In genomic region chr5:138271232-138271631, GRCm38 (mm10) we compare ENCODE assay signal across 24 mouse cellular contexts. TPM values are rescaled to one million over a fixed set of nuclear protein-coding genes. Genes with fewer than 3 reads are reported as not detected.
DNase-seq lines count a peak whose midpoint lies in the region; ATAC-seq lines count a peak whose summit lies in the region.
"Had no signal": no experiment of that assay in that cellular context is flagged by ENCODE, and none has a peak within 500 bp of the region (broad histone marks: within the 10 kb centered on the region; RNA-seq: fewer than 3 reads in every experiment).

No protein-coding gene starts in this region.

- H3K27me3 ChIP-seq in hindbrain, embryonic 13.5 days, result no peaks in the 10 kb centered on the region
- no peaks in the 10 kb centered on the region for H3K27me3 ChIP-seq in hindbrain, embryonic 16.5 days (replicated peaks; ENCODE audit: control insufficient read depth, insufficient read depth, low read length)
- H3K27me3 ChIP-seq in neural tube, embryonic 12.5 days (replicated peaks), result no peaks in the 10 kb centered on the region
- no peaks in the 10 kb centered on the region for H3K27me3 ChIP-seq in neural tube, embryonic 15.5 days (replicated peaks)
- peaks cover 63% of the 10 kb centered on the region for H3K27me3 ChIP-seq in liver, embryonic 12.5 days (replicated peaks)
- H3K27me3 ChIP-seq: embryonic facial prominence, embryonic 12.5 days; forebrain, embryonic 15.5 days had no signal

- H3K4me2 ChIP-seq in hindbrain, embryonic 13.5 days, result peak overlapping the region; percentile 34; the same call in 1 of the 2 replicates
- H3K4me2 ChIP-seq in hindbrain, embryonic 16.5 days (ENCODE audit: low read length), result no peak overlapping the region
- H3K4me2 ChIP-seq in neural tube, embryonic 12.5 days (replicated peaks), result peak overlapping the region; percentile 47; the same call in 1 of the 2 replicates
- H3K4me2 ChIP-seq in neural tube, embryonic 15.5 days, result no peak overlapping the region
- H3K4me2 ChIP-seq in liver, embryonic 12.5 days, result no peak overlapping the region
- H3K4me2 ChIP-seq: forebrain, embryonic 15.5 days had no signal

- H3K36me3 ChIP-seq in hindbrain, embryonic 13.5 days, result peaks cover 32% of the 10 kb centered on the region
- peaks cover 4% of the 10 kb centered on the region for H3K36me3 ChIP-seq in hindbrain, embryonic 16.5 days (ENCODE audit: control insufficient read depth, insufficient read depth, low read length)
- peaks cover 12% of the 10 kb centered on the region for H3K36me3 ChIP-seq in neural tube, embryonic 12.5 days
- peaks cover 17% of the 10 kb centered on the region for H3K36me3 ChIP-seq in neural tube, embryonic 15.5 days
- peaks cover 3% of the 10 kb centered on the region; the same call in 1 of the 2 replicates for H3K36me3 ChIP-seq in liver, embryonic 12.5 days
- H3K36me3 ChIP-seq: forebrain, embryonic 15.5 days had no signal

- ATAC-seq in hindbrain, embryonic 13.5 days (ENCODE audit: low FRiP score), result no peak
- ATAC-seq in hindbrain, embryonic 16.5 days, result no peak
- ATAC-seq in neural tube, embryonic 12.5 days (ENCODE audit: low FRiP score, low read depth), result no peak
- no peak for ATAC-seq in neural tube, embryonic 15.5 days (ENCODE audit: low FRiP score)
- ATAC-seq in liver, embryonic 12.5 days, result no peak
- ATAC-seq: forebrain, embryonic 15.5 days had no signal

- 57% methylated on average over 3 of the region's 3 CpGs for WGBS in hindbrain, embryonic 13.5 days
- WGBS in hindbrain, embryonic 16.5 days, result 56% methylated on average over 3 of the region's 3 CpGs
- WGBS in neural tube, embryonic 12.5 days, result 69% methylated on average over 3 of the region's 3 CpGs
- 55% methylated on average over 3 of the region's 3 CpGs for WGBS in neural tube, embryonic 15.5 days
- WGBS in liver, embryonic 12.5 days (ENCODE audit: insufficient replicate concordance), result 45% methylated on average over 3 of the region's 3 CpGs

- no peak overlapping the region for H3K4me3 ChIP-seq in hindbrain, embryonic 13.5 days
- no peak overlapping the region for H3K4me3 ChIP-seq in hindbrain, embryonic 16.5 days (ENCODE audit: low read length)
- no peak overlapping the region for H3K4me3 ChIP-seq in neural tube, embryonic 12.5 days
- no peak overlapping the region for H3K4me3 ChIP-seq in neural tube, embryonic 15.5 days (replicated peaks)
- no peak overlapping the region for H3K4me3 ChIP-seq in liver, embryonic 12.5 days
- H3K4me3 ChIP-seq: forebrain, embryonic 15.5 days had no signal

- no peak overlapping the region for H3K27ac ChIP-seq in hindbrain, embryonic 13.5 days
- H3K27ac ChIP-seq in hindbrain, embryonic 16.5 days (ENCODE audit: low read depth, low read length), result no peak overlapping the region
- H3K27ac ChIP-seq in neural tube, embryonic 12.5 days, result no peak overlapping the region
- no peak overlapping the region for H3K27ac ChIP-seq in neural tube, embryonic 15.5 days (replicated peaks)
- no peak overlapping the region for H3K27ac ChIP-seq in liver, embryonic 12.5 days
- H3K27ac ChIP-seq: forebrain, embryonic 15.5 days; heart, embryonic 10.5 days had no signal

- H3K9me3 ChIP-seq in hindbrain, embryonic 13.5 days, result no peaks in the 10 kb centered on the region
- H3K9me3 ChIP-seq in hindbrain, embryonic 16.5 days (ENCODE audit: control insufficient read depth, low read length), result no peaks in the 10 kb centered on the region
- H3K9me3 ChIP-seq in neural tube, embryonic 12.5 days, result no peaks in the 10 kb centered on the region
- no peaks in the 10 kb centered on the region for H3K9me3 ChIP-seq in neural tube, embryonic 15.5 days (replicated peaks)
- H3K9me3 ChIP-seq in liver, embryonic 12.5 days (replicated peaks), result no peaks in the 10 kb centered on the region
- H3K9me3 ChIP-seq: embryonic facial prominence, embryonic 12.5 days; forebrain, embryonic 15.5 days; heart, embryonic 10.5 days had no signal

- H3K9ac ChIP-seq in hindbrain, embryonic 13.5 days, result peak overlapping the region; percentile 51; the same call in 1 of the 2 replicates
- no peak overlapping the region for H3K9ac ChIP-seq in hindbrain, embryonic 16.5 days (ENCODE audit: low read depth, low read length)
- H3K9ac ChIP-seq in neural tube, embryonic 12.5 days, result no peak overlapping the region
- no peak overlapping the region for H3K9ac ChIP-seq in neural tube, embryonic 15.5 days (replicated peaks)
- no peak overlapping the region for H3K9ac ChIP-seq in liver, embryonic 12.5 days
- H3K9ac ChIP-seq: forebrain, embryonic 15.5 days had no signal

- peaks cover 51% of the 10 kb centered on the region for H3K4me1 ChIP-seq in hindbrain, embryonic 13.5 days (replicated peaks)
- H3K4me1 ChIP-seq in hindbrain, embryonic 16.5 days (ENCODE audit: control insufficient read depth, insufficient read depth, low read depth, low read length), result peaks cover 24% of the 10 kb centered on the region
- peaks cover 33% of the 10 kb centered on the region for H3K4me1 ChIP-seq in neural tube, embryonic 12.5 days
- peaks cover 27% of the 10 kb centered on the region for H3K4me1 ChIP-seq in neural tube, embryonic 15.5 days
- peaks cover 11% of the 10 kb centered on the region; the same call in 1 of the 2 replicates for H3K4me1 ChIP-seq in liver, embryonic 12.5 days

- peak; percentile 54 for DNase-seq in adrenal gland, postnatal 14 days
- no peak for DNase-seq in adrenal gland, postnatal 4 days (ENCODE audit: low spot score in 2 of 2)
- DNase-seq: adrenal gland, postnatal 25 days; cerebellum, adult 11 months; cerebellum, adult 8-10 months; cerebellum, postnatal 14 days; embryo, embryonic 11 days; gastrocnemius, postnatal 36 days; heart, adult 18-20 months; heart, postnatal 10 days had no signal

RNA-seq across cellular contexts. Expression of gene Gal3st4, which starts 1.4 kb away (rescaled TPM):
- total RNA-seq in adrenal gland, postnatal 14 days (2021), result 0.19 TPM in 1 of 2 replicates, not detected in the other
- under 1 TPM; 0.54 to 0.64 TPM for total RNA-seq in adrenal gland, postnatal 4 days (2021)
- 3.3 and 4.2 TPM in 2 replicates for polyA plus RNA-seq in hindbrain, embryonic 13.5 days (2015; fragmentation: Nextera tagmentation; extraction: Ambion mirVana)
- 2.1 and 2.7 TPM in 2 replicates for polyA plus RNA-seq in hindbrain, embryonic 16.5 days (2015; fragmentation: Nextera tagmentation; extraction: Ambion mirVana)
- 4.3 and 5.0 TPM in 2 replicates for polyA plus RNA-seq in neural tube, embryonic 12.5 days (2016; fragmentation: Nextera tagmentation; extraction: Ambion mirVana)
- polyA plus RNA-seq in neural tube, embryonic 15.5 days (2015; fragmentation: Nextera tagmentation; extraction: Ambion mirVana), result 3.2 and 3.6 TPM in 2 replicates
- 0.18 and 0.32 TPM in 2 replicates for polyA plus RNA-seq in liver, embryonic 12.5 days (2016; fragmentation: Nextera tagmentation; extraction: Ambion mirVana)
- total RNA-seq: adrenal gland, postnatal 25 days; common myeloid progenitor, adult 5-6 weeks; hematopoietic stem cell, adult 5-6 weeks had no signal

RNA-seq across cellular contexts. Expression of gene BC037034, which starts 7.4 kb away (rescaled TPM):
- total RNA-seq in adrenal gland, postnatal 14 days (2021), result 18.2 and 25.6 TPM in 2 replicates
- 10 to 100 TPM; 27.3 to 28.1 TPM for total RNA-seq in adrenal gland, postnatal 4 days (2021)
- 14.2 and 15.5 TPM in 2 replicates for polyA plus RNA-seq in hindbrain, embryonic 13.5 days (2015; fragmentation: Nextera tagmentation; extraction: Ambion mirVana)
- polyA plus RNA-seq in hindbrain, embryonic 16.5 days (2015; fragmentation: Nextera tagmentation; extraction: Ambion mirVana), result 15.3 and 18.4 TPM in 2 replicates
- polyA plus RNA-seq in neural tube, embryonic 12.5 days (2016; fragmentation: Nextera tagmentation; extraction: Ambion mirVana), result 20.1 and 25.4 TPM in 2 replicates
- polyA plus RNA-seq in neural tube, embryonic 15.5 days (2015; fragmentation: Nextera tagmentation; extraction: Ambion mirVana), result 16.9 and 19.2 TPM in 2 replicates
- polyA plus RNA-seq in liver, embryonic 12.5 days (2016; fragmentation: Nextera tagmentation; extraction: Ambion mirVana), result 8.7 and 8.9 TPM in 2 replicates

RNA-seq across cellular contexts. Expression of gene Gm43720, which starts 8.5 kb away (rescaled TPM):
- not detected in 2 replicates for total RNA-seq in adrenal gland, postnatal 14 days (2021)
- not detected for total RNA-seq in adrenal gland, postnatal 4 days (2021)
- 0.09 and 0.10 TPM in 2 replicates for polyA plus RNA-seq in hindbrain, embryonic 13.5 days (2015; fragmentation: Nextera tagmentation; extraction: Ambion mirVana)
- 0.04 and 0.12 TPM in 2 replicates for polyA plus RNA-seq in hindbrain, embryonic 16.5 days (2015; fragmentation: Nextera tagmentation; extraction: Ambion mirVana)
- polyA plus RNA-seq in neural tube, embryonic 12.5 days (2016; fragmentation: Nextera tagmentation; extraction: Ambion mirVana), result 0.05 and 0.17 TPM in 2 replicates
- polyA plus RNA-seq in neural tube, embryonic 15.5 days (2015; fragmentation: Nextera tagmentation; extraction: Ambion mirVana), result 0.04 and 0.27 TPM in 2 replicates
- polyA plus RNA-seq in liver, embryonic 12.5 days (2016; fragmentation: Nextera tagmentation; extraction: Ambion mirVana), result 0.04 TPM in 1 of 2 replicates, not detected in the other
- total RNA-seq: adrenal gland, postnatal 25 days; common myeloid progenitor, adult 5-6 weeks; gastrocnemius, adult 8-10 months; gastrocnemius, postnatal 36 days; heart, adult 18-20 months; heart, postnatal 10 days; hematopoietic stem cell, adult 5-6 weeks; MEL had no signal
- polyA plus RNA-seq: C2C12; heart, embryonic 14.5 days had no signal

RNA-seq across cellular contexts. Expression of gene Gpc2, which starts 8.6 kb away (rescaled TPM):
- 1.1 and 1.3 TPM in 2 replicates for total RNA-seq in adrenal gland, postnatal 14 days (2021)
- 1 to 10 TPM; 3.5 to 6.7 TPM for total RNA-seq in adrenal gland, postnatal 4 days (2021)
- 212 and 224 TPM in 2 replicates for polyA plus RNA-seq in hindbrain, embryonic 13.5 days (2015; fragmentation: Nextera tagmentation; extraction: Ambion mirVana)
- polyA plus RNA-seq in hindbrain, embryonic 16.5 days (2015; fragmentation: Nextera tagmentation; extraction: Ambion mirVana), result 113 and 140 TPM in 2 replicates
- polyA plus RNA-seq in neural tube, embryonic 12.5 days (2016; fragmentation: Nextera tagmentation; extraction: Ambion mirVana), result 175 and 179 TPM in 2 replicates
- polyA plus RNA-seq in neural tube, embryonic 15.5 days (2015; fragmentation: Nextera tagmentation; extraction: Ambion mirVana), result 101 and 134 TPM in 2 replicates
- polyA plus RNA-seq in liver, embryonic 12.5 days (2016; fragmentation: Nextera tagmentation; extraction: Ambion mirVana), result 2.4 and 2.5 TPM in 2 replicates
- total RNA-seq: gastrocnemius, postnatal 36 days had no signal

RNA-seq across cellular contexts. Expression of gene Stag3, which starts 8.8 kb away (rescaled TPM):
- 0.15 and 0.56 TPM in 2 replicates for total RNA-seq in adrenal gland, postnatal 14 days (2021)
- total RNA-seq in adrenal gland, postnatal 4 days (2021), result 1 to 10 TPM in 1 of 2 experiments, under 1 TPM in 1; 0.53 to 1.5 TPM
- polyA plus RNA-seq in hindbrain, embryonic 13.5 days (2015; fragmentation: Nextera tagmentation; extraction: Ambion mirVana), result 5.8 and 6.0 TPM in 2 replicates
- 10.3 and 13.8 TPM in 2 replicates for polyA plus RNA-seq in hindbrain, embryonic 16.5 days (2015; fragmentation: Nextera tagmentation; extraction: Ambion mirVana)
- 3.6 and 4.5 TPM in 2 replicates for polyA plus RNA-seq in neural tube, embryonic 12.5 days (2016; fragmentation: Nextera tagmentation; extraction: Ambion mirVana)
- 10.1 and 12.5 TPM in 2 replicates for polyA plus RNA-seq in neural tube, embryonic 15.5 days (2015; fragmentation: Nextera tagmentation; extraction: Ambion mirVana)
- polyA plus RNA-seq in liver, embryonic 12.5 days (2016; fragmentation: Nextera tagmentation; extraction: Ambion mirVana), result 3.1 and 3.9 TPM in 2 replicates
- total RNA-seq: adrenal gland, postnatal 25 days; gastrocnemius, adult 8-10 months; gastrocnemius, postnatal 36 days; heart, adult 18-20 months; MEL had no signal

Comparison
In these comparisons a context has a peak if more than half of its experiments do, and no peak if none do; other contexts are left out.
1. H3K4me2 ChIP-seq: peak in hindbrain, embryonic 13.5 days (single experiment) and neural tube, embryonic 12.5 days (single experiment); none in hindbrain, embryonic 16.5 days (single experiment), neural tube, embryonic 15.5 days (single experiment) and liver, embryonic 12.5 days (single experiment).